Mouse (Mus musculus) limb, embryonic 12.5 days (tissue): ENCODE data around the gene Cdkn1c. TPM values are rescaled to one million over a fixed set of nuclear protein-coding genes. Genes with fewer than 3 reads are reported as not detected.
A peak's percentile ranks its signal among the peaks of the same experiment; 100 is the strongest.

Experiments
- ATAC-seq: fragments of 200-750 bp; cut with Nextera tagmentation; 2 replicates; pipeline ENCODE4 v1.8.0; 2017; ENCODE audit warnings: low read depth, moderate TSS enrichment; ENCODE audit not compliant: insufficient number of reproducible peaks, insufficient read depth, low FRiP score, low TSS enrichment
- H3K27ac ChIP-seq: fragments of 300-500 bp; sonication (generic); 2 replicates; pipeline ENCODE4 v1.5.1; 2016; ENCODE audit warnings: mild to moderate bottlenecking, moderate library complexity
- H3K27me3 ChIP-seq: fragments of 300-500 bp; sonication (generic); 2 replicates; pipeline ENCODE4 v1.6.1; 2016; ENCODE audit warnings: mild to moderate bottlenecking, moderate library complexity
- H3K36me3 ChIP-seq: fragments of 300-500 bp; sonication (generic); 2 replicates; pipeline ENCODE4 v1.6.1; 2016; ENCODE audit warnings: mild to moderate bottlenecking, moderate library complexity
- H3K4me1 ChIP-seq: fragments of 300-500 bp; sonication (generic); replicated peaks from 2 replicates; pipeline ENCODE4 v1.6.1; 2016
- H3K4me2 ChIP-seq: fragments of 300-500 bp; sonication (generic); 2 replicates; pipeline ENCODE4 v1.6.1; 2016; ENCODE audit warnings: mild to moderate bottlenecking, moderate library complexity
- H3K4me3 ChIP-seq: fragments of 300-500 bp; sonication (generic); replicated peaks from 2 replicates; pipeline ENCODE4 v1.5.1; 2016; ENCODE audit warnings: mild to moderate bottlenecking
- H3K9ac ChIP-seq: fragments of 300-500 bp; sonication (generic); replicated peaks from 2 replicates; pipeline ENCODE4 v1.6.1; 2016; ENCODE audit warnings: mild to moderate bottlenecking, moderate library complexity
- H3K9me3 ChIP-seq: fragments of 300-500 bp; sonication (generic); 2 replicates; pipeline ENCODE4 v1.6.1; 2016; ENCODE audit warnings: mild to moderate bottlenecking, moderate library complexity
- WGBS: fragments of 180-500 bp; shearing (Covaris S2); methylation state at CpG from one replicate; pipeline ENCODE4 v1.1.7; 2016; 5-methylcytosine and 5-hydroxymethylcytosine counted together
- polyA plus RNA-seq: library from polyadenylated mRNA; unstranded; fragments of >200 nt; fragmentation: Nextera tagmentation; extraction: Ambion mirVana; gene quantifications from 2 replicates; pipeline ENCODE4 v1.2.1, GENCODE M21; 2016

The Cdkn1c gene
- polyA plus RNA-seq: 1,371 and 1,459 TPM in 2 replicates

- Histone ChIP-seq H3K9ac (peak within 1 kb of the TSS; percentile 90), H3K9me3 (peaks cover 31% of the 10 kb centered on the region), H3K27me3 (peaks cover 17% of the 10 kb centered on the region), H3K4me2 (peak within 1 kb of the TSS; percentile 62), H3K4me1 (peaks cover 34% of the 10 kb centered on the region), H3K4me3 (peak within 1 kb of the TSS; percentile 72), H3K36me3 (peaks cover 17% of the 10 kb centered on the region; the same call in 1 of the 2 replicates), H3K27ac (peak within 1 kb of the TSS; percentile 92)
- WGBS: 27% methylated on average over 42 of the region's 48 CpGs
- ATAC-seq: peak; percentile 75
These were observed at the start of gene Cdkn1c for GRCm38 (mm10) chr7:143460874-143461273. Cdkn1c (minus strand) TSS chr7:143461050.

DNA sequence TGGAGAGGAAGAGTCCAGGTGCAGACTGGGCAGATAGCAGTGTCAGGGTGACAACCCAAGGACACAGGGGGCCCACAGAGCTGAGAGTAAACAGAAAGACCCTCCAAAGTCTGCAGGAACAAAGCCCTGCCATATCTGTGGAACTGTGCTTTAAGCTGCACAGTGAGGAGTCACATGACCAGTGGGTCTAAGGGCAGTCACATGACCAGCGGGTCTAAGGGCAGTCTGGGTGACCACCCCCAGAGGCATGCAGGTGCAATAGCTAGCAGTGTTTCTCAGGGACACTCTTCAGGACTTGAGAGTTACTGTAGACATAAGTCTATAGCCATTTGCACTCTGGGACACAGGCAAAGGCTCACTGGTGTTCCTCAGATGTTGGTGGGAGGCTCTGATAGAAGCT, 48.7 kb upstream of the Cdkn1c start:
- Histone ChIP-seq H3K9me3 (no peaks in the 10 kb centered on the region), H3K36me3 (peaks cover 28% of the 10 kb centered on the region), H3K27ac (no peak overlapping the region), H3K4me2 (no peak overlapping the region), H3K9ac (no peak overlapping the region), H3K4me3 (no peak overlapping the region), H3K27me3 (peaks cover 7% of the 10 kb centered on the region), H3K4me1 (no peaks in the 10 kb centered on the region)
- no peak for ATAC-seq
- WGBS: 69% methylated on average over 1 of the region's 1 CpGs

- H3K4me1 ChIP-seq: peaks cover 2% of the 10 kb centered on the region
- no peak overlapping the region for H3K27ac ChIP-seq
- 26% methylated on average over 7 of the region's 7 CpGs for WGBS
- H3K4me2 ChIP-seq: no peak overlapping the region
- H3K36me3 ChIP-seq: no peaks in the 10 kb centered on the region
- no peak overlapping the region for H3K9ac ChIP-seq
- no peak overlapping the region for H3K4me3 ChIP-seq
- no peaks in the 10 kb centered on the region for H3K9me3 ChIP-seq
- H3K27me3 ChIP-seq: peaks cover 36% of the 10 kb centered on the region
- no peak for ATAC-seq
These were observed 45.8 kb upstream of the Cdkn1c start for GRCm38 (mm10) chr7:143506675-143507074.

GRCm38 (mm10) chr7:143506271-143506670, 45.4 kb upstream of the Cdkn1c start:
- Histone ChIP-seq H3K4me2 (no peak overlapping the region), H3K9me3 (no peaks in the 10 kb centered on the region), H3K36me3 (no peaks in the 10 kb centered on the region), H3K9ac (no peak overlapping the region), H3K4me1 (peaks cover 4% of the 10 kb centered on the region), H3K27ac (no peak overlapping the region), H3K27me3 (peaks cover 40% of the 10 kb centered on the region), H3K4me3 (no peak overlapping the region)
- WGBS: 67% methylated on average over 7 of the region's 7 CpGs
- no peak for ATAC-seq

DNA sequence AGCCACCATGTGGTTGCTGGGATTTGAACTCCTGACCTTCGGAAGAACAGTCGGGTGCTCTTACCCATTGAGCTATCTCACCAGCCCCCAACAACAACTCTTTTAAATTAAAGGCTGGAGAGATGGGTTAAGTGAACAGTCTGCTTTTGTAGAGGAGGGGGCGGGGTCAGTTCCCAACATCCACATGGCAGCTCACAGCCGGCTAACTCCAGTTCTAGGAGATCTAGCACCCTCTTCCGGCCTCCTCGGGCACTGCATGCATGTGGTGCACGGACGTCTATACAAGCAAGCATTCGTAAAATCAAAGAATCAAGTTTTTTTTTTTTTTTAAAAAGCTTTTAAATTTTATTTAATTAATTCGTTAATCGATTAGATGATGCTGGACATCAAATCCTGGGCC, 45.0 kb upstream of the Cdkn1c start:
- ATAC-seq: no peak
- 26% methylated on average over 11 of the region's 11 CpGs for WGBS
- H3K36me3 ChIP-seq: no peaks in the 10 kb centered on the region

DNA sequence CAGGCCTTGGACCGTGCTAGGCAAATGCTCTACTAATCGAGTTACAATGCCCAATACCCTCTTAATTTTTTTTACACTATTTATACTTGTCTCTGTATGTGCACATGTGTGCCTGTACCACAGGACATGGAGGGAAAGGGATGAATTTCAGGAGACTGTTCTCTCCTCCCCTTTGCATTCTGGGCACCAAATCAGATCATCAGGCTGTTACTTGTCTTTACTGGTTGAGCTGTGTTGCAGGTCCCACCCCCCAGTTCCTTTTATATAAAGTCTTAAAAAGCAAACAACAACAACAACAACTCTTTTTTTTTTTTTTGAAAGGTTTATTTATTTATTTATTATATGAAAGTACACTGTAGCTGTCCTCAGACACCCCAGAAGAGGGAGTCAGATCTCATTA, 44.6 kb upstream of the Cdkn1c start:
- Histone ChIP-seq H3K27ac (no peak overlapping the region), H3K4me3 (no peak overlapping the region), H3K9ac (no peak overlapping the region), H3K36me3 (no peaks in the 10 kb centered on the region), H3K4me1 (peaks cover 4% of the 10 kb centered on the region), H3K4me2 (no peak overlapping the region), H3K27me3 (peaks cover 49% of the 10 kb centered on the region), H3K9me3 (no peaks in the 10 kb centered on the region)
- ATAC-seq: no peak
- 92% methylated on average over 2 of the region's 2 CpGs for WGBS

More for the DNA sequence above, 45.0 kb upstream of the Cdkn1c start:
- Histone ChIP-seq H3K27ac (no peak overlapping the region), H3K4me1 (peaks cover 4% of the 10 kb centered on the region), H3K4me3 (no peak overlapping the region), H3K4me2 (no peak overlapping the region), H3K9me3 (no peaks in the 10 kb centered on the region), H3K9ac (no peak overlapping the region), H3K27me3 (peaks cover 45% of the 10 kb centered on the region)

GRCm38 (mm10) chr7:143503926-143504325, 43.1 kb upstream of the Cdkn1c start:
- H3K27me3 ChIP-seq: peaks cover 63% of the 10 kb centered on the region
- WGBS: 86% methylated on average over 6 of the region's 6 CpGs
- no peak overlapping the region for H3K27ac ChIP-seq
- no peaks in the 10 kb centered on the region for H3K9me3 ChIP-seq
- H3K9ac ChIP-seq: no peak overlapping the region
- H3K4me3 ChIP-seq: no peak overlapping the region
- ATAC-seq: no peak
- peaks cover 4% of the 10 kb centered on the region for H3K4me1 ChIP-seq
- H3K4me2 ChIP-seq: no peak overlapping the region
- H3K36me3 ChIP-seq: no peaks in the 10 kb centered on the region

DNA sequence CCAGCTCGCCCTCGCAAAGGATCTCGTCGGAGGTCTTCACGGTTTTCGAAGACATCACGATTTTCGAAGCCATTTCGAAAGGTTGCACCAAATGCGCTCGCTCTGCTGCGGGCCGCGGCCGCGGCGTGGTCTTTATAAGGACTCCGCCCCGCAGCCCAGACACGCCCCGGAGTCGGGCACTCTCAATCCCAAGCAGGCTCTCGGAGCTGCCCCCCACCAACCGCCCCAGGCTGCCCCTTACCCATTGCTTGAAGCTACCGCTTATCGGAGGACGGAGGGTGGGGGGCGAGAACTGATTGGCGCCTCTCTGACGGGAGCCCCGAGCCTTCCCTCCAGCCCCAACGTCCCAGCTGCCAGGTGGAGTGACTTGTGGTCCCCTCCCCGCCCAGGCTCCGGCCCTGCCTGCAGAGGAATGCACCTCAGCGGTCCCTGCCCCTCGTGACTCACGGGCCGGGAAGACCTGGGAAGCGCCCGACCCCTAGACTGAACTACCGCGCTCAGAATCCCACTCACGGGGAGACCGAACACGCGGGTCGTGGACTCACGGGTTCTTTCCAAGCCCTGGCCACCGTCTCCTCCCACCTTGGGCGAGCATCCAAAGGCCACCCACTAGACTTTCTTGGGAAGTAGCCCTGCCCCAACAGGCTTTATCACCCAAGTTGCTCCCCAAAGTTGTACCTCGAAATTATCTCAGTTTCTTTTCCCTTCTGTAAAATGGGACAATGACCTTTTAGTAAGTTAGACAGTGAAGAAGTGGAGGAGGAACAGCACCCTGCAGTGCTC, 41.8 kb upstream of the Cdkn1c start, which contains the start of gene Phlda2:
Gene Phlda2, minus strand, starts transcription at position 733 of the 783 bp plus-strand sequence.
- Histone ChIP-seq H3K36me3 (no peaks in the 10 kb centered on the region), H3K9me3 (no peaks in the 10 kb centered on the region), H3K4me3 (peak within 1 kb of the TSS; percentile 43), H3K27ac (no peak within 1 kb of the TSS), H3K9ac (peak within 1 kb of the TSS; percentile 50), H3K27me3 (peaks cover 75% of the 10 kb centered on the region), H3K4me2 (peak within 1 kb of the TSS; percentile 76), H3K4me1 (peaks cover 4% of the 10 kb centered on the region)
- ATAC-seq: peak; percentile 43; the same call in 1 of the 2 replicates
- 3% methylated on average over 51 of the region's 51 CpGs for WGBS

GRCm38 (mm10) chr7:143501643-143502417, 41.0 kb upstream of the Cdkn1c start:
- Histone ChIP-seq H3K27me3 (peaks cover 82% of the 10 kb centered on the region), H3K27ac (no peak overlapping the region)

GRCm38 (mm10) chr7:143500912-143501311, 40.1 kb upstream of the Cdkn1c start:
- Histone ChIP-seq H3K9me3 (no peaks in the 10 kb centered on the region), H3K4me3 (peak overlapping the region; percentile 43), H3K9ac (no peak overlapping the region), H3K4me1 (peaks cover 4% of the 10 kb centered on the region), H3K27me3 (peaks cover 82% of the 10 kb centered on the region), H3K4me2 (0 out of 2 replicates have a peak overlapping the region, but pooled peaks have one; percentile 76), H3K27ac (no peak overlapping the region), H3K36me3 (no peaks in the 10 kb centered on the region)
- WGBS: 21% methylated on average over 2 of the region's 2 CpGs
- ATAC-seq: no peak

More at GRCm38 (mm10) chr7:143501643-143502417, 41.0 kb upstream of the Cdkn1c start:
- ATAC-seq: no peak
- peak overlapping the region; percentile 43 for H3K4me3 ChIP-seq
- peaks cover 4% of the 10 kb centered on the region for H3K4me1 ChIP-seq
- no peaks in the 10 kb centered on the region for H3K36me3 ChIP-seq
- no peaks in the 10 kb centered on the region for H3K9me3 ChIP-seq
- peak overlapping the region; percentile 76 for H3K4me2 ChIP-seq
- WGBS: 3% methylated on average over 55 of the region's 55 CpGs
- H3K9ac ChIP-seq: peak overlapping the region; percentile 50

DNA sequence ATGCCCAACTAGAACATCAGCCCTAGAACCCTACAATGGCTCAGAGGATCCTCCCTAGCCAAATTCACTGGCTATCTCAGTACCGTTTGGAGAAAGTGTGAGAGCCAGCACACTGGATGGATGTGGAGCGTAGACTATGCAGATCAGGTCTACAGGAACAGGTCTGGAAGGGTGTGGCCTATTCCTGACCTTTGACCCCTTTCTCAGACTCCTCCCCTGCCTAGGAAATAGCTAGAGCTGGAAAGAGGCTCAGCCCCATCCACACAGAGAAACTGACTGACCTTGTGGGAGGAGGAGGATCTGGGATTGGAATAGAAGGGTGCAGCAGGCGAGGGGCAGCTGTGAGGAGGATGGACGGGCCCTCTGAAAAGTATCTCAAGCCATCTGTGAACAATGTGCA, 37.7 kb upstream of the Cdkn1c start:
- WGBS: 86% methylated on average over 4 of the region's 4 CpGs
- Histone ChIP-seq H3K4me1 (peaks cover 4% of the 10 kb centered on the region), H3K36me3 (no peaks in the 10 kb centered on the region), H3K9ac (no peak overlapping the region), H3K4me2 (no peak overlapping the region), H3K4me3 (no peak overlapping the region), H3K27ac (no peak overlapping the region), H3K27me3 (peaks cover 65% of the 10 kb centered on the region), H3K9me3 (no peaks in the 10 kb centered on the region)
- ATAC-seq: no peak
